Mouse (Mus musculus) heart, adult 2 months (tissue): Measurements from ENCODE around the gene Med28.

Experiments
- CTCF ChIP-seq: fragments of 200-600 bp; IDR thresholded peaks from 2 replicates; pipeline ENCODE4 v1.8.1; 2022; ENCODE audit warnings: antibody characterized with exemption, mild to moderate bottlenecking, moderate library complexity
- POLR2A ChIP-seq: fragments of 200-500 bp; IDR thresholded peaks from 2 replicates; pipeline ENCODE4 v1.6.1; 2011; ENCODE audit warnings: mild to moderate bottlenecking, low read depth, low read length, control low read depth; ENCODE audit not compliant: insufficient read depth

DNA sequence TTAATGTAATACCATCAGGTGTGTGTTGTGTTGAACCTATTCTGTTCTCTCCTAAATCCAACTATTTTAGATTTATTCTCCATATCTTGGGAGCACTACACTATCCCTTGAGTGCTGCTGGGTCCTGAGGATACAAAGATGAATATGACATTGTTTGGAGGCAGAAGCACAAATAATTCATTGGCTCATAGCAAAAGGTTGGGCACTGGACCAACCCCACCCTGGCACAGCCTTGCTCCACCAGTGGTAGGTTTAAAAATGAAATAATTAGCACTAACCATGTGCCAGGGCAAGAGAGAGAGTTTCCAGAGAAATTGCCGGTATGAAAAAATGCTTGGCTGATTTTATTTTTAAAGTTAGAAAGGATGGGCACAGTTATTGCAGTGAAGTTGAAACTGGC, 46.5 kb upstream of the Med28 start:
- TF ChIP-seq POLR2A: no peak
- no peak for TF ChIP-seq CTCF
